Mouse (Mus musculus): ENCODE measurements around the gene Ggps1.

GRCm38 (mm10) chr13:14014540-14014939 lies 48.7 kb downstream of the Ggps1 start:
- TF ChIP-seq CTCF (IDR thresholded peaks at IDR 0.05; ENCODE audit: insufficient read depth, low read depth, low read length), result no peak
- no peak for TF ChIP-seq POLR2A (IDR thresholded peaks at IDR 0.05; ENCODE audit: insufficient read depth, low read depth, low read length)

Measured in olfactory bulb, adult 2 months (tissue).